Mouse (Mus musculus): ENCODE results near the gene Mylpf. TPM values are rescaled to one million over a fixed set of nuclear protein-coding genes. Genes with fewer than 3 reads are reported as not detected.
"Not testable (repeated sequence)": the region's sequence is repeated elsewhere in the genome, so short reads cannot be mapped to it uniquely, and the experiment has no call there.

Mylpf gene
- polyA plus RNA-seq (2015; fragmentation: Nextera tagmentation; extraction: Ambion mirVana): 3.5 and 47.0 TPM in 2 replicates

- Histone ChIP-seq H3K4me2 (ENCODE audit: low read length) (peak within 1 kb of the TSS; percentile 99), H3K9ac (ENCODE audit: low read depth, low read length) (peak within 1 kb of the TSS; percentile 94), H3K4me3 (ENCODE audit: low read length) (peak within 1 kb of the TSS; percentile 97), H3K27ac (ENCODE audit: low read depth, low read length) (peak within 1 kb of the TSS; percentile 85), H3K9me3 (ENCODE audit: control insufficient read depth, low read length) (no peaks in the 10 kb centered on the region), H3K4me1 (ENCODE audit: control insufficient read depth, insufficient read depth, low read depth, low read length) (peaks cover 25% of the 10 kb centered on the region), H3K27me3 (replicated peaks; ENCODE audit: control insufficient read depth, insufficient read depth, low read length) (no peaks in the 10 kb centered on the region), H3K36me3 (ENCODE audit: control insufficient read depth, insufficient read depth, low read length) (no peaks in the 10 kb centered on the region)
- under 1% methylated on average over 40 of the region's 44 CpGs for WGBS
- ATAC-seq: peak; percentile 97
These were observed at the start of gene Mylpf for GRCm38 (mm10) chr7:127208553-127209438. Gene Mylpf, plus strand, starts transcription at chr7:127208890.

DNA sequence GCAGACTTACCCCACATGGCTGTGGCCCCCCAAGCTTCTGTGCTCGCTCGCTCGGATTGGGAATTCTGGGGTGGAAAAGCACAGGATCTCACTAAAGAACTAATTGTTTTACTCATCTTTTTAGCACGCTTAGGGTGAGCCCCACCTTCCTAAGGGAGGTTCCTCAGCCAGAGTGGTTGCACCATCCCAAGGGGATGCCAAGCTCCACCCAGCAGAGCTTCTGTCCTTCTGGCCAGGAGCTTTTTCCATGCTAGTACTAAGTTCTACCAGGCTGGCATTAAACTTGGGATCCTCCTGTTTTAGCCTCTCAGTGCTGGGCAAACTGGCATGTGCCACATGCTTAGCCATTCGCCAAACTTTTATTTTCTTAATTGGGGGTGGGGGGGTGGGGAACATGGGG is 46.1 kb upstream of the Mylpf start:
- WGBS: 86% methylated on average over 5 of the region's 5 CpGs
- H3K27me3 ChIP-seq (replicated peaks; ENCODE audit: control insufficient read depth, insufficient read depth, low read length): no peaks in the 10 kb centered on the region
- no peak for ATAC-seq

DNA sequence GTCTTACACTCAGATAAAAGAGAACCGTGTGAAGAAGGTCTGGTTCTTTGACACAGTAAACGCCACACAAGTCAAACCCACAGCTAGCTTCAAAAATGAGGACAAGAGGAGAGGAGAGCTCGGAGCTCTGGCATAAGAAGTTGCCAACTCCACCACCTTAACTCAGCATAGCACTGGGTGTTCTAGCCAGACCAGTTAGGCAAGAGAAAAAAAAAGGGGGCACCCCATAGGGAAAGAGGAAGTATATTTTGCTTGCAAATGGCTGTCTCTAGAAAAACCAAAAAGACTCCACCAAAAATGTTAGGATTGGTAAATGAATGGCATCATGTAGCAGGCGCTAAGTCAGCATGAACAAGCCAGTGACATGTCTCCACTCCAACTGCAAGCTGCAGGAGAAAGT is 44.7 kb upstream of the Mylpf start:
- WGBS: 82% methylated on average over 4 of the region's 4 CpGs
- no peak overlapping the region for H3K4me2 ChIP-seq (ENCODE audit: low read length)
- no peak overlapping the region for H3K4me3 ChIP-seq (ENCODE audit: low read length)
- ATAC-seq: no peak
- H3K27ac ChIP-seq (ENCODE audit: low read depth, low read length): no peak overlapping the region
- H3K36me3 ChIP-seq (ENCODE audit: control insufficient read depth, insufficient read depth, low read length): no peaks in the 10 kb centered on the region
- H3K9me3 ChIP-seq (ENCODE audit: control insufficient read depth, low read length): no peaks in the 10 kb centered on the region
- H3K9ac ChIP-seq (ENCODE audit: low read depth, low read length): no peak overlapping the region
- no peaks in the 10 kb centered on the region for H3K27me3 ChIP-seq (replicated peaks; ENCODE audit: control insufficient read depth, insufficient read depth, low read length)
- H3K4me1 ChIP-seq (ENCODE audit: control insufficient read depth, insufficient read depth, low read depth, low read length): no peaks in the 10 kb centered on the region

More for the DNA sequence above, 46.1 kb upstream of the Mylpf start:
- Histone ChIP-seq H3K4me3 (ENCODE audit: low read length) (no peak overlapping the region), H3K9ac (ENCODE audit: low read depth, low read length) (no peak overlapping the region), H3K4me2 (ENCODE audit: low read length) (no peak overlapping the region), H3K9me3 (ENCODE audit: control insufficient read depth, low read length) (no peaks in the 10 kb centered on the region), H3K4me1 (ENCODE audit: control insufficient read depth, insufficient read depth, low read depth, low read length) (no peaks in the 10 kb centered on the region), H3K36me3 (ENCODE audit: control insufficient read depth, insufficient read depth, low read length) (no peaks in the 10 kb centered on the region), H3K27ac (ENCODE audit: low read depth, low read length) (no peak overlapping the region)

DNA sequence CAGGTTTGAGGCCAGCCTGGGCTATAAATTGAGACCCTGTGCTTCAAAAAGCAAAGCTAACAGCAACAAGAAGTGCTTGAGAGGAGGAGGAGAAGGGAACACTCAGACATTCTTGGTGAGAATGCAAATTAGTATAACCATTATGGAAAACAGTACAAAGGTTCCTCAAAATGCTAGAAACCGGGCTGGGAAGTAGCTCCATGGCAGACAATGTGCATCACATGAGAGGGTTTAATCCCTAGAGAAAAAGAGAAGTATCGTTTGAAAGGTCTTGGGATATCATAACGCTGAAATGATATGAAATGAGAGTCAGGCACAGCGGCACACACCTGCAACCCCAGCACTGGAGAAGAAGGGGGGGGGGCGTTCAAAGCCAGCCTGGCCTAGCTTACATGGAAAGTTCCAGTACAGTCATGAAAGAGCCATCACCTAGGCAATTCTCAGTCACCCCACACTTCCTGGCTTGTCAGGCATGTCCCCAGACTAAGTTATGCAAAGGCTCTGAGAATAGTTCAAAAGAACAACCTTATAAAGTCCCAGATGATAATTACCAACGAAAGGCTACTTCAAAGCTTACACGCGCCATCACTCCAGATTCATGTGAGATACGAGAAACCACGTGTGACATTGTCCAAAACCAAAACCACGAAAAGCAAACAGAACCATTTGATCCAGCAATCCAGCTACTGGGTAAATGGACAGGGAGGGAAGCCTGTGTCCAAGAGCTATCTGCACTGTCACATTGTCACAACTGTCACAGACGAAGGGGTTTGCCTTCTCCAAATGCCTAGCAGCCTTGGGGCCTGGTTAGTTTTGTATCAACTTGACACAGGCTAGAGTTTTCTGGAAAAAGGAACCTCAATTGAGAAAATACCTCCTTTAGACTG is 42.8 kb upstream of the Mylpf start:
- ATAC-seq: no peak
- Histone ChIP-seq H3K27ac (ENCODE audit: low read depth, low read length) (no peak overlapping the region), H3K9ac (ENCODE audit: low read depth, low read length) (no peak overlapping the region), H3K4me2 (ENCODE audit: low read length) (no peak overlapping the region), H3K36me3 (ENCODE audit: control insufficient read depth, insufficient read depth, low read length) (no peaks in the 10 kb centered on the region), H3K9me3 (ENCODE audit: control insufficient read depth, low read length) (no peaks in the 10 kb centered on the region), H3K27me3 (replicated peaks; ENCODE audit: control insufficient read depth, insufficient read depth, low read length) (no peaks in the 10 kb centered on the region), H3K4me3 (ENCODE audit: low read length) (no peak overlapping the region), H3K4me1 (ENCODE audit: control insufficient read depth, insufficient read depth, low read depth, low read length) (no peaks in the 10 kb centered on the region)
- 87% methylated on average over 12 of the region's 12 CpGs for WGBS

- H3K9me3 ChIP-seq (ENCODE audit: control insufficient read depth, low read length): no peaks in the 10 kb centered on the region
- no peak overlapping the region for H3K4me3 ChIP-seq (ENCODE audit: low read length)
- no peak overlapping the region for H3K27ac ChIP-seq (ENCODE audit: low read depth, low read length)
- no peak overlapping the region for H3K9ac ChIP-seq (ENCODE audit: low read depth, low read length)
- H3K4me2 ChIP-seq (ENCODE audit: low read length): no peak overlapping the region
- no peaks in the 10 kb centered on the region for H3K36me3 ChIP-seq (ENCODE audit: control insufficient read depth, insufficient read depth, low read length)
- 95% methylated on average over 5 of the region's 5 CpGs for WGBS
- H3K4me1 ChIP-seq (ENCODE audit: control insufficient read depth, insufficient read depth, low read depth, low read length): no peaks in the 10 kb centered on the region
- ATAC-seq: no peak
- H3K27me3 ChIP-seq (replicated peaks; ENCODE audit: control insufficient read depth, insufficient read depth, low read length): no peaks in the 10 kb centered on the region
These were observed 42.2 kb upstream of the Mylpf start for GRCm38 (mm10) chr7:127166501-127166900.

GRCm38 (mm10) chr7:127176937-127177336 is 31.8 kb upstream of the Mylpf start:
- Histone ChIP-seq H3K36me3 (ENCODE audit: control insufficient read depth, insufficient read depth, low read length) (no peaks in the 10 kb centered on the region), H3K27me3 (replicated peaks; ENCODE audit: control insufficient read depth, insufficient read depth, low read length) (no peaks in the 10 kb centered on the region), H3K27ac (ENCODE audit: low read depth, low read length) (no peak overlapping the region), H3K4me3 (ENCODE audit: low read length) (no peak overlapping the region), H3K9ac (ENCODE audit: low read depth, low read length) (no peak overlapping the region), H3K4me2 (ENCODE audit: low read length) (no peak overlapping the region), H3K4me1 (ENCODE audit: control insufficient read depth, insufficient read depth, low read depth, low read length) (no peaks in the 10 kb centered on the region), H3K9me3 (ENCODE audit: control insufficient read depth, low read length) (no peaks in the 10 kb centered on the region)
- 81% methylated on average over 4 of the region's 4 CpGs for WGBS
- no peak for ATAC-seq

DNA sequence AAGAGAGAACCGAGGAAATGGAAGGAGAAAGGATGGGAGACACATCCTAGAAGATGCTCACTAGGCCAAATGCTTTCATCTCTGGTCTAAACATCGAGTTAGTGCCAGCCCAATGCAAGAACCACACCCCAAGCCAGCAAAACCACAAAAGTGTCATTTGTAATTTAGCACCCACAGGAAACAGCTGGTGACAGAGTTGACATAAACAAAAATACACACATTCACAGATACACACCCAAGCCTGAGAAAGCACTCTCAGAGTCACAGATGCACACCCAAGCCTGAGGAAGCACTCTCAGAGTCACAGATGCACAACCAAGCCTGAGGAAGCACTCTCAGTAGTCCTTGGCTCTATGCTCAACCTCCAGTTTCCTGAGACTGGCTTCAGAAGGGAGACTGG is 27.9 kb upstream of the Mylpf start:
- Histone ChIP-seq H3K27me3 (replicated peaks; ENCODE audit: control insufficient read depth, insufficient read depth, low read length) (no peaks in the 10 kb centered on the region), H3K4me3 (ENCODE audit: low read length) (no peak overlapping the region), H3K36me3 (ENCODE audit: control insufficient read depth, insufficient read depth, low read length) (no peaks in the 10 kb centered on the region), H3K9ac (ENCODE audit: low read depth, low read length) (no peak overlapping the region), H3K4me1 (ENCODE audit: control insufficient read depth, insufficient read depth, low read depth, low read length) (no peaks in the 10 kb centered on the region), H3K27ac (ENCODE audit: low read depth, low read length) (no peak overlapping the region), H3K9me3 (ENCODE audit: control insufficient read depth, low read length) (no peaks in the 10 kb centered on the region), H3K4me2 (ENCODE audit: low read length) (no peak overlapping the region)
- 81% methylated on average over 2 of the region's 2 CpGs for WGBS
- no peak for ATAC-seq

GRCm38 (mm10) chr7:127181724-127182123 is 27.0 kb upstream of the Mylpf start:
- H3K4me3 ChIP-seq (ENCODE audit: low read length); ATAC-seq; H3K27ac ChIP-seq (ENCODE audit: low read depth, low read length); H3K9ac ChIP-seq (ENCODE audit: low read depth, low read length); H3K4me1 ChIP-seq (ENCODE audit: control insufficient read depth, insufficient read depth, low read depth, low read length); H3K36me3 ChIP-seq (ENCODE audit: control insufficient read depth, insufficient read depth, low read length); H3K9me3 ChIP-seq (ENCODE audit: control insufficient read depth, low read length); H3K4me2 ChIP-seq (ENCODE audit: low read length); H3K27me3 ChIP-seq (replicated peaks; ENCODE audit: control insufficient read depth, insufficient read depth, low read length): not testable (repeated sequence)
- WGBS: 44% methylated on average over 3 of the region's 3 CpGs

DNA sequence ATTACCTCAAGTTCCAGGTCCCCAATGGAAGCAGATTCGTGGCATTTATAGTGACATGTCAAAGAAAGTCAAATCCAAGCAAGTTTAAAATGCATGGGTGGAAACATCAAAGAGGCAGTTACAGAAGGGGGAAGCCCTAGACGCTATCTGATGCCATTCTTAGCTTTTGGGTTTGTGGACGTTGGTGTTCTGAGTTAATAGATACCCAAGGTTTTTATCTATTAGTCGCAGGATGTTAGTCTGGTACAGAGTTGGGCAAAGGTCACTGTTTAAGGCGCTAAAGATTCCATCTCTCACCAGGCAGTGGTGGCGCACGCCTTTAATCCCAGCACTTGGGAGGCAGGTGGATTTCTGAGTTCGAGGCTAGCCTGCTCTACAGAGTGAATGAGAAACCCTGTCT is 25.3 kb upstream of the Mylpf start:
- Histone ChIP-seq H3K4me1 (ENCODE audit: control insufficient read depth, insufficient read depth, low read depth, low read length) (no peaks in the 10 kb centered on the region), H3K27me3 (replicated peaks; ENCODE audit: control insufficient read depth, insufficient read depth, low read length) (no peaks in the 10 kb centered on the region), H3K4me3 (ENCODE audit: low read length) (no peak overlapping the region), H3K36me3 (ENCODE audit: control insufficient read depth, insufficient read depth, low read length) (no peaks in the 10 kb centered on the region), H3K9me3 (ENCODE audit: control insufficient read depth, low read length) (no peaks in the 10 kb centered on the region), H3K9ac (ENCODE audit: low read depth, low read length) (no peak overlapping the region), H3K27ac (ENCODE audit: low read depth, low read length) (no peak overlapping the region), H3K4me2 (ENCODE audit: low read length) (no peak overlapping the region)
- 83% methylated on average over 8 of the region's 8 CpGs for WGBS
- ATAC-seq: no peak
